Mouse (Mus musculus) stomach, postnatal 0 days (tissue): ENCODE results near the gene Capn5.

ENCODE experiments used
- CTCF ChIP-seq: IDR thresholded peaks from 2 replicates; pipeline ENCODE4 v1.5.1; 2016; ENCODE audit warnings: antibody characterized with exemption, low read depth, mild to moderate bottlenecking, moderate library complexity
- EP300 ChIP-seq: optimal IDR thresholded peaks from 2 replicates; pipeline ENCODE3; 2016; ENCODE audit warnings: antibody characterized with exemption

- TF ChIP-seq CTCF (no peak), EP300 (no peak)
Measured at GRCm38 (mm10) chr7:98223796-98224195, 45.7 kb upstream of the Capn5 start.
